Mouse (Mus musculus) retina, postnatal 7 days (tissue): ENCODE data around the gene Rho.

Source experiments
- DNase-seq: peaks from one replicate; pipeline ENCODE4 v3.0.0-alpha.2; 2012; ENCODE audit warnings: low read depth, low spot score

Rho gene

DNA sequence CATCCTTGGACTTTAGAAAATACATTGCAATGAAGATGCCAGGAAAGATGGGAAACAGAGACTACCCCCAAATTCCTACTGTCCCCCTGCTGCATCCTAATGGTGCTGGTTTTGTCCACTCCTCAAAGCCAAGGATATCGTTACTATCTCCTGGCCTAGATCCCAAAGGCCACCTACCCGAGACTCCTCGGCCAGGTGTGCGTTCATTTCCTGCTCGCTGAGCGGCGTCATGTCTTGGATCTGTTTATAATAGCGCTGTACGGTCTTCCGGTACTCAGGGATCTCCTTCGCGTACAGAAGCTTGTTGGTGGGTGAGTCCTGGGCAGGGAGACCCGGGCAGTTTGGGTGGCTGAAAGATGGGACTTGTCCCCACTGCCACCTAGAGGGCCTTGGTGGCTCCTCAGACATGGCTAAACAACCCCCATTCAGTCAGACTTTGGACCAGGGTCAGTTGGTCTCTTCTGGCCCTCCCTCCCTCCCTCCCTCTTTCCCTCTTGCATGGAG is 24.9 kb downstream of the Rho start:
- DNase-seq: no peak

DNA sequence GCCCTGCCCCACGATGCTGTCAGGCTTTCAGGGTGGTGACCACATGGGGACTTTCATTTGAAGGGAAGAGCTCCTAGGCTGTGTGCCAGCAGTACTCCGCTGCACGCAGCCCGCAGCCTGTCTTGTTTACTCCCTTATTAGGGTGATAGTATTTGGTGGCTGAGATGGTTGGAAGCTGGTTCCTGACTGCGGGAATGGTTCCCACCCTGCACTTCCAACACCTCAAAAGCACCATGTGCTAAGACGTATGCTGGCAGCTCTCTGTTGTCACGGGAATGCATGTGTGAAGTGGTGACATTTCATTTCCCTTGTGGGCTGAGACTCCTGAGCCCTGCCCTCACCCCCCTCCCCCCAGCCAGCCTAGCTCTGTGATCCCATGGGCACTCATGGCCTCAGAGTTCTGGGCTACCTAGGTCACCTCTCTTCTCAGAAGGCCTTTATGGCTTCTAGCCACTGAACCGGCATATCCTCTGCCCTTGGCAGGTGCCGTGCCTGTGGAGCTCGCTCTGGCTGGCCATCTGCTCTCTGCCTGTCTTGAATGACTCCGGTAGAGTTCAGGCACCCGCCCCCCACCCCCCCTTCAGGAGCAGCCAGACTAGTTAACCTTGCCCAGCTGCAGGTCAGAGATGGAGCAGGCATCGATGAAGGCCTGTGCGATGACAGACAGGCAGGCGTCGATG is 25.5 kb downstream of the Rho start:
- DNase-seq: no peak

DNA sequence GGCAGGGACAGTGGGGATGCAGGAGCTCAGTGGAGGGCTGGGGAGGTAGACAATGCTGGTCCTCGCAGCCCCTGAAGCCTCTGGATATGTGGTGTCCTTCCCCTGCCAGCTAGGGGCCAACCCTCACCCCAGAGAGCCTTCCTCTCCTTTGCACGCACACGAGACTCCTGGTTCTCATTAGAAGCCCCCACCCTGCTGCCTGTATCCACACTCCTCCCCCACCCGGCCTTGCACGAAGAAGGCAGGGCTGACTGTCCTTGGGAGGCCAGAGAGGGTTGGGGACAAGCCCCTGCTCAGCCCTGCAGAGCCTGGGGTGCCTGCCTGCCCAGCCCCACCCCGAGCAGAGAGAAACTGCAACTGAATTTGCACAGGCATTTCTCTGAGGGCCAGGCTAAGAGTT is 26.1 kb downstream of the Rho start:
- no peak for DNase-seq

DNA sequence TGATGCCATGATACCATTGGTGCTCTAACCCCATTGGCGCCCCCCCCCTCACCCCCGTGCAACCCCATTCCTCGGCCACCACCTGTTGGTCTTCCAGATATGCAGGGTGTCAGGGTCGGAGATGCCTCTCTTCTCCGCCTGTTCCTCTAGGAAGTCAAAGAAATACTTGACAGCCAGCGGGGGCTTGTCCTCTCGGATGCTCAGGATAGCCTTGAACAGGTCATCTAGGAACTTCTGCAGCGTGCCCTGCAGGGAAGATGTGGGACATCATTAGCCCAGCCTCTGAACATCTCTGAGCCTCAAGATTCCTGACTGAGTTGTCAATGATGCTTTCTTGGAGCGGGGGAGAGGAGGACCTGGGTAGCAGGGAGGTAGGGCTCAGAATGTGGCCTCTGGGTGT is 26.9 kb downstream of the Rho start:
- DNase-seq: no peak

GRCm38 (mm10) chr6:115959151-115959691 is 27.7 kb downstream of the Rho start:
- DNase-seq: no peak

DNA sequence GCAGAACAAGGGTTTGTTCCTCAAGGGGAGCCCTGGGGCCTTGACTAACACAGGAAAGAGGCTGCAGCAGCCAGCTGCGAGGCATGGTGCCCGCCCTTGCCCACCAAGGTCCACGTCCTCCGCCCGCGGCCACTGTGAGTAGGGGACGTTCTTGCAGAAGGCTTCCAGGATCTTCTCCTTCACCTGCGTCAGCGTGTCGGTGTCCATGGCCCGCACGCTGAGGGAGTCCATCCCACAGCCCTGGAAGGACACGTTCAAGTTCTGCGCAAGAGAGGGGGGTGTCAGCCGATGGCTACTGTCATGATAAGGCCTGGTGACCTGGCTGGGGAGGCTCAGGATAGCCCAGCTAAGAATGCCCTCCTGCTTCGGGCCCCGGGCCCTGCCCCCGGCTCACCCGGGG is 28.8 kb downstream of the Rho start:
- no peak for DNase-seq

DNA sequence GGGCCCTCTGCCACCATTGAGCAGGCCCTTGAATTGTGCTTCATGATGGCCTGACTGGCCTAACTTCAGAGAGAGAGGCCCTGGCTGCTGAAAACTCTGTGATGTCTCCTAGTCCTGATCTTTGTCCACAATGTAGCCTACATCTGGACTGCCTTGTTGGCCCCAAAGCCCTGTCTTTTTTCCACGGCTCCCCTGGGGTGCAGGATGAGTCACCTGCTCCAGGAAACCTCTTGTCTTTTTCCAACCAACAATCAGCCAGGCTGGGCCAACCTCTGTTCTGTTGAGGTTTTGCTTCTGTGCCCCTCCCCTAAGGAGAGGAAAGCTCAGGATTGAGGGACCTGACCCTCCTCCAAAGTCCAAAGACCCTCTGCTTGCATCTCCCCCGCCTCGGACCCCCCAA is 30.2 kb downstream of the Rho start:
- DNase-seq: no peak

DNA sequence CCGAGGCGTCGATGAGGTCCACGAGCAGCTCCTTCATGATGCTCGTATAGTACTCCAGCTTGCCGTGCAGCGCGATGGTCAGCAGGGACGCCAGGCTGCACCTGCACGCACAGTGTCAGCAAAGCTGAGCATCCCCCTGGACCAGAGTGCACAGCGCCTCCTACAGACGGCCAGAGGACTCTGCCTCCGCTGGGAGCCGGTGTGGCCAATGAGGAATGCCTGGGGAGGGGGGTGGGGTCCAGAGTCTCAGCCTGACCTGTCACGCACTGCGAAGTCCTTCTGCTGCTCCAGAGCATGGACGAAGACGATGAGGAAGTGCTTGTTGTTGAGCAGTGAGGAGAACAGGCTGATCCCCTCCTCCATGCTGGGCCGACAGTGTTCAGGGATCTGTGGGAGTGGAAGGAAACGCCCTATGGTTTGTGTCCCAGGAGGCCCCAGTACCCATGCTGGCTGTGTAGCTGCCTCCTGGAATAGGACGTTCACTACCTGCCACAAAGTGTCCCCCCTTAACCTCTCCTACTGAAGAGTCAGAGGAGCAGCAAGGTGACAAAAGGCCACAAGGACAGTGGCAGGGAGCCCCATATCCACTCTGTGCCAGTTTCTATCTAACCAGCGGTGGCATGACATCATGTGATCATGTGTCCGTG is 31.0 kb downstream of the Rho start:
- DNase-seq: no peak

GRCm38 (mm10) chr6:115963656-115964055 is 32.1 kb downstream of the Rho start:
- DNase-seq: no peak

- no peak for DNase-seq
Observed at GRCm38 (mm10) chr6:115966227-115966966, 34.8 kb downstream of the Rho start.

GRCm38 (mm10) chr6:115967291-115967880 is 35.8 kb downstream of the Rho start:
- no peak for DNase-seq

- no peak for DNase-seq
Observed at GRCm38 (mm10) chr6:115968086-115968485, 36.5 kb downstream of the Rho start.

DNA sequence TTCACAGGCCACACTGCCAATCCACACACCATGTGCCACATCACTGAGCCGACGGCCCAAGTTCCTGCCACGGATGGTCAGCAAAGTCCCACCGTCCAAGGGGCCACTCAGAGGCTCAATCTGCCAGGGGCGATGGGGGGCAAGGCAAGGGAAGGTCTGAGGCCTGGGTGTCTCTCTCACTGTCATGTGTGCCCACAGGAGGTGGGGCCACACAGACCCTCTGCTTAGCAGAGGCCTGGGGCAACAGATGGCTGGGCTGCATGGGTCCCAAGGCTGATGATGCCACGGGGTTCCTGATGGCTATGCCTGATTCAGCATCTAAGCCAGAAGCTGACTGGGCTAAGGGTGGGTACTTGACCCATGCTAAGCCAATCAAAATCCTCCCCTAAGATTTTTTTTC is 37.2 kb downstream of the Rho start:
- no peak for DNase-seq

GRCm38 (mm10) chr6:115969103-115969502 is 37.6 kb downstream of the Rho start:
- no peak for DNase-seq

GRCm38 (mm10) chr6:115969952-115970351 is 38.4 kb downstream of the Rho start:
- DNase-seq: no peak

DNA sequence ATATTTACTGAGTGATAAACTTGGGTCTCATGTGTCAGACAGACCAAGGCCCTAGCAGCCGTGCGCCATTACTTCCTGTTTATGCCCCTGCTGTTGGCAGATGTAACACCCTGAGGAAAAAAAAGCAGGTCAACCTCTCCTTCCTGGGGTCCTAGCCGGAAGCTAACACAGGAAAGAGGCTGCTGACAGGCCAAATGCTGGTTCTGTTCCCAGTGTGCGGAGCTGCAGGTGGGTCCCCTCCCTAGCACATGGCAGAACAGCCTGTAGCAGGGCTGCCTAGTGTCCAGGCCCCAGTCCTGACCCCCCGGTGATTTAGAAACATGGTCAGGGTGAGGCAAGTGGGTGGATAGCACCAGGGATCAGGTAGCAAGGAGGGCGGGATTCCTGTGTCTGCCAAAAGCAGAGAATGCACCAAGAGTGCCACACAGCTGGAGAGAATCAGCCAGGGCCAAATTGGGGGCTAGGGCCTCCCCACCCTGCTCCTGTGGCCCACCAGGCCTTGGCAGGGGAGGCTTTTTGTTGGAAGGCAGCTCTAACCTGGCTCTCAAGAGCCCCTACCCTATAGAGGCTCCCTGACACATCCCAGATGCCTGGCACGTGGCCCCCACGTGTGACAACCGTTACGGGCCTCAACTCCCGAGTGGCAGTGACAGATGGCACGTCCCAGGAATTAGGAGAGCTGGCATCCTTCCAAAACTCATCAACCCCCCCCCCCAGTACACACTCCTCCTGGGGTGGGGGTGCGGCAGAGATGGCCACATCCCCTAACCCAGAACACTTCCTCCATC is 39.9 kb downstream of the Rho start:
- DNase-seq: no peak

DNA sequence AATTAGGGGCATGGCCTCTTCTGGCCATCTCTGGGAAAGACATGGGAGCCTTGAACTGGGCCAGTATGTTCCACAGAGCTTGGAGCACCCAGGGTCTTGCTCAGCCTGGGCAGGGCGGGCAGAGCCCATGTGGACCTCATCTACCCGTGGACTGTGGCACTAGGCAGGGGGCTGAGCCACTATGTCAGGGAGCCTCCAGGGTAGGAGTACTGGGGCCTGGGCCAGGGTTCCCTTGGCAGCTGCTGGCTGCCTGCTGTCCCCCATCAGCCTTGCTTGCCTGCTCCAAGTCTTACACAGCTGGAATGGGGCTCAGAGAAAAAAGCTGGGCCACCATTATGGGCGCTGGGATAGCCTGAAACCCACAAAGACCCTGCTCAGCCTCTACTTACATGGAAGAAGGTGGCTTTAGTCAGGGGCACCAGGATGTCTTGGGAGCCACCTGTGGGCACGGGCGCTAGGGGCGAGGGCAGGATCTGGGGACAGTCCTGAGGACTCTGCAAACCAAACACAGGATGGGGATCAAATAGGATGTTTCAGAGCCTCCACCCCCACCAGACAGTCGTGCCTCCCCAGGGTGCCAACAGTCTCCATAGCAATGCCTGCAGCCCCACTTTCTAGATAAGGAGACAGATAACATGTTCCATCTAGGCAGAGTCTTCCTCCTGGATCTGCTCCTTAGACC is 40.7 kb downstream of the Rho start:
- no peak for DNase-seq

GRCm38 (mm10) chr6:115973139-115973875 is 41.8 kb downstream of the Rho start:
- DNase-seq: no peak

- DNase-seq: no peak
Observed at GRCm38 (mm10) chr6:115973881-115974662, 42.5 kb downstream of the Rho start.
